Mouse (Mus musculus): ENCODE measurements around the gene Esr2.

Gene Esr2

GRCm38 (mm10) chr12:76085956-76086905, 90.8 kb downstream of the Esr2 start:
- peak; percentile 89 for DNase-seq (ENCODE audit: low read depth, low spot score)

DNA sequence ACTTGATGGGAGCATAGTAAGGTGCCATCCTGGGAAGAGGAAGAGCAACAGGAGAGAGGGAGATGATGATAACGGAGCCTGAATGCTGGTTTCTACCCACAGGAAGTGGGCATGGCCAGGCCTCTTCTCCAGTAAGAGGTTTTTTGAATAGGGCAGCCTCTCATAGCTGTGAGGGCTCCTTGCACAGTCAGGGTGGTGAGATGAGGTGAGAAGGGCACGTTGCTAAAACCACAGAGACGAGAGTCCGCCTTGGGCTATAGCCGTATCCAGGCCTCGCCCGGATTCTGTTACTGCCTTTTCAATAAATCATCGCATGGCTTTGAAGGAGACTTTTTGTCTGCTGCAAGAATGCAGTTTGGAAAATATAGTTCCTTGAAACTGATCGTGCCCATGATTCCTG, 92.0 kb downstream of the Esr2 start:
- DNase-seq (ENCODE audit: low read depth, low spot score): peak; percentile 34

- DNase-seq (ENCODE audit: low read depth, low spot score): no peak
Measured at GRCm38 (mm10) chr12:76081557-76082211, 95.4 kb downstream of the Esr2 start.

DNA sequence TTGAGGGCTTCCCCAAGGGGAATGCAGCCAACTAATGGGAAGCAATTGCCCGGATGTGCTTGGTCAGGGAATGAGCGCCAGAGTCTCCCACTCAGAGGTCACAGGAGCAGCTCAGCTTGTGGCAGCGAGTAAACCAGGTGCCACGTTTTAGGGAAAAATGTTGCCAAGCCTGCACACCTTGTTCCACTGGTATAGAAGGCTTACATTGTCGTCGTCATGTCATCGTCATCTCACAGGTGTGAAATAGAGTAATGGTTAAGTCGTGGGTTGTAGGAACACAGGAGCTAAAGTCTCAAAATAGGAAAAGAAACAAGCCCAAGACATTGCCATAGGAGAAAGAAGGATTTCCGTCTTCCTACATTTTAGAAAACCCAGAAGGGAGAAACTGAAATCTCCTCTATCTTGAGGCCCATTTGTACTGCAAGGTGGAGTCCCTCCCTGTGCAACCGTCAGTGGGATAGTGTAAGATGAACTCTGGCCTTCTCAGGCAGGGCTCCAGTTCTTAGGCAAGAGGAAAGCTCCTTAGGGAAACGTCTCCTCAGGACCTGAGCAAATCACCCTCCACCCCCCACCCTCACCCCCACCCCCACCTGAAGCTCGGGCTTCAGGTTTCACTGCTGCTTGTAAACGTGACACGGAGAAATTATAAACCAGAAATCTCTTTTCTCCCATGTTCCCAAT, 96.0 kb downstream of the Esr2 start:
- DNase-seq (ENCODE audit: low read depth, low spot score): no peak

GRCm38 (mm10) chr12:76073981-76074380, 103.1 kb downstream of the Esr2 start:
- no peak for DNase-seq (ENCODE audit: low read depth, low spot score)

GRCm38 (mm10) chr12:76073066-76073826, 103.8 kb downstream of the Esr2 start:
- no peak for DNase-seq (ENCODE audit: low read depth, low spot score)

- no peak for DNase-seq (ENCODE audit: low read depth, low spot score)
Measured at GRCm38 (mm10) chr12:76071935-76072849, 104.9 kb downstream of the Esr2 start.
